Mouse (Mus musculus) spleen, embryonic (tissue): ENCODE measurements at regions not wholly inside any gene's neighbourhood (a gene's known extent, or its start where the extent isn't known, plus 50 kb on each side); places are given as distances from the start of the nearest gene placed in this dataset.

Experiments
- CTCF ChIA-PET: fragments of 350-600 bp; sonication (Branson Sonifier 250); formaldehyde crosslinking; loops from one replicate; lab custom pipeline; 2022; lab: Charles Lee

DNA sequence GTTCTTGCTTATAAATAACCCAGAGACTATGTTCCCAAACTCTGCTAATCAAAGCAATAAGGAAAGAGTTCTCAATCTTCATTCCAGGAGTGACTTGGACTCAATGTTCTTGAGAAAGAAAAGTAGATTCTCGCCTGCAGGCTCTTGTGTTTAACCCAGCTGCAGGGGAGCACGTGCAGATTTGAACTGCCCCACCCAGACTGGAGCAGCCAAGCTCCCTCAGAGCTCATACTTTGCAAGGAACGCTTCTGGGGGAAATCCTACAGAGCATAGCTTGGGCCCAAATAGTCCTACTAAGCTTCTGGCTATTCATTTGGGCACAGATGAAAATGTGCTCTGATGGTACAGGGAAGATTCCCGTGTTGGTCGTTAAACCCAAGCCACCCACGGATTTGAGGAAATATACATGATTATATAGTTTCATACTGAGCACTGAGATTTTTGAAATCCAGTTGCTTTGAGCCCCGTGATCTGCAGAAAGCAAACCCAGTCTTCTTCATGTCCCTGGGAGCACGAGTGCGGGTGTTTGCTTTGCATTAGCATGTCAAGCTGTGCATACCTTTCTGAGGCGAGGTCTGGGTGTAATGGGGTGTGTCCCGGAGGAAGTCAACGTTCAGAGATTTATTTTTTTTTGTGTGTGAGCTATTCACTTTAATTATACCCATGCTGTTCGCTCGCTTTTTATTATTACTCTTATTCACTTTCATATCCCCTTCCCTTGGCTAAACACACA is 99.1 kb upstream of the Trp63 start:
- CTCF ChIA-PET, result no interaction called here

DNA sequence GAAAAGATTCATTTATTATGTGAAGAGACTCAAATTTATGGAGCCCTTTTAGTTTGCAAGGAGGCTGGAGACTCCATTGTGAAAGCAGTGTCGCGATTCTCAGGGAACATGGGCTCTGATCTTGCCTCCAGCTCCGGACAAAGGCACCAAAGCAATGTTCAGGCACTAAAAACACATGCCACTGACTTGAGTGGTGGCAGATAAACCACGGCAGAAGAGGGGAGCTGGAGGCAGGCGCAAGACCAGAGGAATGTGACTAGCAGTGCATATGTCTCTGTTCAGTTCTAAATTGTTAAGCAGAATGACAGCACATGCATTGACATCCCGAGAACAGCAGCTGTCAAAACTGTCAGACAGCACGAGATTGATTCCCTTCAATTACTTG is 98.5 kb upstream of the Trp63 start:
- CTCF ChIA-PET, result no interaction called here

DNA sequence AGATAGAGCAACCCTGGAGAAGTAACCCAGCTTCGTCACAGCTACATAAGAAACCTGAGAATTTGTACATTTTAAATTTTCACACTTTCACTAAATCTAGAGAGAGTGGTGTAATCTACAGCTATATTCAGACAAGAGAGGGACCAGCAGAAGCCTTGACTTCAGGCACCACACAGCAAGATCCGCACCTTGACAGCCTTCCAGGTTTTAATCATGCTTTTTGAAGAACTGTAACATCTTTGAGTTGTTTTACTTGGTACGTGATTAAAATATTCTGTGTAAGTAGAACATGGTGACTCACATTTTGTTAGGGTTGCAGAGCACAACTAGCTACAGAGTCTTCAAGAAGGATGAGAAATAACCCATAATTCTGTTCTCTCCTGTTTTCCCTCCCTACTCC is 97.6 kb upstream of the Trp63 start:
- CTCF ChIA-PET, result no interaction called here

DNA sequence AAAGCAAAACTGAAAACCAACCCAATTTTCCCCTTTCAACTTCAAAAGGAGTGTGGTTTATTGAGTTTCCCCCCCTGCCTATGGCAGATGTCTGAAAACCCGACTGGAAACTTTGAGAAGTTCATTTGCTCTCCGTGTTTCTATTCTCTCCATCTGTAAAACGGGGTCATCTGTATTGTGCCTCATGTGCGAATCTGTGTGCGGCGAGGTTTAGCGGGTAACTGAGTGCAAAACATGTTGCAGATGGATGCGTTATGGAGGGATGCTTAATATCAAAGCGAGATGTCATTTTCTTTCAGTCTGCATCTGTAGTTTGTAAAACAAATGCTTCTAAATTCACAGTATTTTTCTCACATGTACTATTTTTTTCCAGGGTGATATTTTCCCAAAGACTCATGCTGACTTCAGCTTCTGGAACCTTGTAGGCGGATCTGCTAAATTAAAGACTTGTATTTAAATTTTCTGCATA is 95.7 kb upstream of the Trp63 start:
- CTCF ChIA-PET, result no interaction called here

DNA sequence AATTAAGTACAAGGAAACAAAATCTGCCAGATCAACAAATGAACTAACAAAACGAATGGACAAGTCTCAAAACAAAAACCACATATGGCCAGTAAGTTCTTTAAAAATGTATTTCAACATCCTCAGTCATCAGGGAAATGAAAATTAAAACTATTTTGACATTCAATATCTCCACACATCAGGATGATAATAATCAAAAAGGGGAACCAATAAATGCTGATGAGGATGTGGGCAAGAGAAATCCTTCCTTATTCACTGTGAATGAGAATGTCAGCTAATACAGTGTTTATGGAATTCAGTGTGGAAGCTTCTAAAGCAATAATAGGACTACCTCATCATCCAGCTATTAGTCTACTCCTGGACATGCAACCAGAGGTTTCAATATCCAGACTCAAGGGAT is 86.1 kb upstream of the Trp63 start:
- CTCF ChIA-PET, result interaction anchor here (0.7 kb wide), 1 partner anchor 22 kb away, joined by 3 read pairs; no protein-coding TSS in a partner anchor

DNA sequence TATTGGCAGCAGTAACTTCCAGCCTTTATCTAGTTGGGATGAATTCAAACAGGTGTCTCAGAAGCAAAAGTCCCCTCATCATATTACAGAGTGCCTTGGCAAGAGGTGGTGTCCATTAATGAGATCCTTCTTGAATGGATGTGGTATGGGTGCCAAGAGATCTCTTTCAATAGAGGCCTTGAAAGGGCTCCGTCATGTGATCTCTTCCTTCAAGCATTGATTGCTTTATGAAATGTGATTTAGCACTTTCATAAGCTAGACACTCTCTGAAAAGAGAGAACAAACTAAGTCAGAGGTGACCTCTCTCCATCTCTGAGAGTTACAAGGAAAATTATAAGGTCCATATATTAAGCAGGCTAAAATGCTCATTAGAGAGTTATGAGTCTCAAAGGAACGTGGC is 80.4 kb upstream of the Trp63 start:
- CTCF ChIA-PET, result no interaction called here

DNA sequence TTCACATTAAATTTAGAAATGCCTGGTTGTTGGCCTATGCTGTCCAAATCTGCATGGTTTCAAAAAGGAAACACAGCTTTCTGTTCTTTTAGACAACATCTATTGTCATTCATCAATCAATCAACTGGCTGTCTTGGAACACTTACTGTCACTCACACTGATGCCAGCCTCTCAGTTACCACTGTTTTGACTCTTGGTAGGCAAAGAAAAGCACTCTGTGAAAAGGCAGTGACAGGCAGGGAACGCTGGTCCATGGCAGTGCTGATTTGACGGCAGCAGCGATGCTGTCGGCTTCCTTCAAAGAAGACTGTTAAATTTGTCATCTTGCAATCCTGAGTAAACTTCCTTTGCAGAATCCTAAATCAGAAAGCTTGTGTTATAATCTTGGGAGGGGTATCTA is 68.3 kb upstream of the Trp63 start:
- CTCF ChIA-PET, result no interaction called here

DNA sequence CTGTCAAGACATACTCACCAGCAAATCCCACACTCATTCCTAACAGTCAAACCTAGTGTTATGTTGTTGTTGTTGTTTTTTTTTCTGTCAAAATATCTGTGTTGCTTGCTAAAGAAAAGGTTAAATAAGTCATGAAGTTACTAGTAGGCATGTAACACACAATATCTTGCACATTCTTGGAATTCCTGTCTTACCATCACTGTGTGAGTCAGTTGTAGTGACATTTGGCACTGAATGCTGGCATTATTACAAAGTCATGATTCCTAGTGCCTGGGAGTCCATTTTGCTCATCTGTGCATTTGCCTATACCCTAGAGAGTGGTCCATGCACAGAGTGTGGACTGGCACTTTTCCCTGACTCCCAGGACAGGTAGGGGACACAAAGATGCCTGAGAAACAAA is 67.9 kb upstream of the Trp63 start:
- CTCF ChIA-PET, result no interaction called here

DNA sequence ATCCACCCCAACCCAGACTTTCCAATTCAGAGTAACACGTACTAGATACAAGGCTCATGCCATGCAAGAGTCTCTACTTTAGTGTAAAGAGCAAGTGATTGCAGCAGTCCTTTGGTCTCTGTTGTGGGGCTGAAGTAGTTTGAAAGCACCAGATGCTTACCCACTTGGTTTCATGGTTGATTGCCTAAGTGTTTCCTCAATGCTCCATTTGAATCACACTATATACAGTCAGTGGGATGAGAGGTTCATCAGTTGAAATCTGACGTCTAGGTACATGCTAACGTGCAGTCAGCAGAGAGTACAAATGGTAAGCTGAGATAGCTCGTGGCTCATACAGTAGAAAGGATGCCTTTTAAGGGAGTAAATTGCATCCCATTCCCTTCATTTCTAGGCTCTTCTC is 64.7 kb upstream of the Trp63 start:
- CTCF ChIA-PET, result no interaction called here

DNA sequence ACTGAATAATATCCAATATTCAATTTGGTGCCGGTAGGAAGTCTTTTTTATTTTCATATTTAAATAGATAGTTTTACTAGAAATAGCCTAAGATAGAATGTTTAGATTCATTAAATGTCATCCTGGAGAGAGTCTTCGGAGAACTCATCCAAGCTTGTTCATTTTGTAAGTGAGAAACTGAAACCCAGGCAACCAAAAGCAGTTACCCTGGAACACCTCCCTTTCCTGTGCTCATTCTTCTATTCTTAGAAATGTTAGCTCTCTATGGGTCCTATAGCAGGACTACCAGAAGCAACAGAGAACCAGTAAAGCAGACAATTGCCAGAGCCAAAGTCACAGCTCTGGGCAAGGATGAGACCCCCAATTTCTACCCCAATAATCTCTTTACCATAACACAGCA is 60.9 kb upstream of the Trp63 start:
- CTCF ChIA-PET, result no interaction called here

DNA sequence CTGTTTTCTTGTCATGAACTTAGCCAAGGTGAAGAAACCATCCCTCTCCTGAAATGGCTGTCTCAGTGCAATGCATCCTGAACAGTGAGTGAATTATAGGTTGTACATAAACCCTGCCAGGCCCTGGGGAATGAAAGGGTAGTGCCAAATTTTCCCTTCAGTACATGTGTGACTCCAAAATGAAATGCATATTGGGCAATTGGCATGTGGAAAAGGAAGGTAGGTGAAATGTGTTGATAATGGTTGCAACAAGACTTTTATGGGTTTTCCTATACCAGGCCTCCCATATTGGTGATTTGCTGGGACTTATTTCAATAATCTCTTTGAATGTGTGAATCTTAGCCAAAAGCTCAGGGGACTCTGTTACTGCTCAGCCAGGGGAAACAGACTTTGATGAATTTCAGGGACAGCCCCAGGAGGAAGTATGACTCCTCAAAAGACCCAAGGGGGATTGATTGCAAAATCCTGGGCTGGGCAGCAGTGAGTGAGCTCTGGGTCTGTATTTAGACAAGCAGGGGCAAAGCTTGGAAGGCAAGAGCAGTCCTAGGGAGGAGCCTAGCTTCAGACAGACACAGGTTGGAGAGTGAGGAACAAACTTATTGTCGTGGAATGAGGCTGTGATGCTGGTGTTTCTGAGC is 59.5 kb upstream of the Trp63 start:
- CTCF ChIA-PET, result no interaction called here

DNA sequence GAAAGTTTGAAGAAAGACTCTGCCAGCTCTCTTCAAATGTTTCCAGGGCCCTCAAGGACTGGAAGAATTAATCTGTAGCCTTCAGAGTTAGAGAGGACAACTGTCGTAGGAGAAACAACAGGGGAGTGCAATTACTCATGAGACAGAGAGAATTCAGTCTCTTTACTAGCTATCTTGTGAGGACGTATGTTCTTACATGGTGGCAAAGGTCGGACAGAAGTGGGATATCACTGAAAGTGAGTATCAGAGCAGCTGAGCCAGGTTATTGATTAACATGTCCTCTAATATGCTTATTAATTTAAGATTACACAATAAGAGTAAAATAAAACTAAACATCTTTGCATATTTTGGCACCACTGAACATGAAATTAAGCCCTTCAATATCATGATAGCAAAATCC is 53.8 kb upstream of the Trp63 start:
- CTCF ChIA-PET, result no interaction called here

DNA sequence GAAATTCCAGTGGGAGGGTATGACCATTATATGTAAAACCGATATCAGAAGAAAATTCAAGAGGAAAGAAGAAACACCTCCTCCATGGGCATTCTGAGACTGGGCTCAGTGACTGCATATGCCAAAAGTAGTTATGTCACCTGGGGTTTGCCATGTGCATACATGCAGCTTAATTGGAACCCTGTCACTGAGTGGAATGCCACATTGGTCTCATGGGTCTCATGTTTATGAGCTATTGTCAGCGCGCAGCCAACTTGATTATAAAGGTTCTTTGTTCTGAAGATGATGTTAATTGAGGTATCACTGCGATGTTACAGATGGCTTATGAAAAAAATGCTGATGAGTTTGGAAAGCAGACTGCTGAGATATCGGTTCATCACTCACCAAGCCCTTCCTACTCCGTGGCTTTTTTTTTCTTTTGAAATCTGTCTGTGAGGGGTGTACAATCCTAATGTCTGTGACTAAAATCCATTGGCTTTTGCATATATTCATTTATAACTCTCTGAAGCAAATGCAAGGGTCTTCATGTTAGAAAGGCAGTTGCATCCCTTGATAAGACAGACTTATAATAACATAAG is 52.3 kb upstream of the Trp63 start:
- CTCF ChIA-PET, result no interaction called here
